8 mouse cellular contexts compared by ENCODE assay signal in genomic region chr4:135573251-135573808, GRCm38 (mm10). TPM values are rescaled to one million over a fixed set of nuclear protein-coding genes. Genes with fewer than 3 reads are reported as not detected.
DNase-seq lines count a peak whose midpoint lies in the region; ATAC-seq and TF ChIP-seq lines count a peak whose summit lies in the region.

Gene Grhl3, minus strand, starts transcription at chr4:135573630.

- WGBS in embryonic facial prominence, embryonic 15.5 days = under 1% methylated on average over 31 of the region's 31 CpGs
- WGBS in midbrain, postnatal 0 days = under 1% methylated on average over 31 of the region's 31 CpGs

- peak; percentile 51 for DNase-seq in right cerebral cortex, adult 18-20 months
- no peak for DNase-seq in right cerebral cortex, postnatal 14 days
- DNase-seq in induced T-regulatory cell, adult 2 months (ENCODE audit: low read depth) = peak; percentile 46
- peak; percentile 33 for DNase-seq in liver
- DNase-seq in midbrain, postnatal 0 days (ENCODE audit: low spot score) = peak; percentile 50
- DNase-seq in thymus, postnatal 14 days = peak; percentile 85
- DNase-seq in gastrocnemius, postnatal 25 days = no peak

- H3K4me1 ChIP-seq in embryonic facial prominence, embryonic 15.5 days = peaks cover 55% of the 10 kb centered on the region
- peaks cover 3% of the 10 kb centered on the region; the same call in 1 of the 2 replicates for H3K4me1 ChIP-seq in midbrain, postnatal 0 days (ENCODE audit: insufficient read depth, low read length)

- H3K9ac ChIP-seq in embryonic facial prominence, embryonic 15.5 days = no peak within 1 kb of the TSS; the same call in 1 of the 2 replicates
- H3K9ac ChIP-seq in midbrain, postnatal 0 days (replicated peaks; ENCODE audit: low read length, poor library complexity, severe bottlenecking) = no peak within 1 kb of the TSS; the same call in none of the 2 replicates

- peak within 1 kb of the TSS; percentile 47 for H3K4me2 ChIP-seq in embryonic facial prominence, embryonic 15.5 days (replicated peaks)
- peak within 1 kb of the TSS; percentile 65 for H3K4me2 ChIP-seq in midbrain, postnatal 0 days (ENCODE audit: low read depth, low read length, poor library complexity, severe bottlenecking)

- no peak for ATAC-seq in embryonic facial prominence, embryonic 15.5 days (ENCODE audit: insufficient number of reproducible peaks, low FRiP score, low TSS enrichment, low read depth)
- no peak for ATAC-seq in midbrain, postnatal 0 days (ENCODE audit: low FRiP score)

- peak; percentile 55 for TF ChIP-seq CTCF in midbrain, postnatal 0 days (IDR thresholded peaks at IDR 0.05)

- peaks cover 52% of the 10 kb centered on the region for H3K27me3 ChIP-seq in embryonic facial prominence, embryonic 15.5 days
- H3K27me3 ChIP-seq in midbrain, postnatal 0 days (ENCODE audit: insufficient read depth, low read length) = peaks cover 10% of the 10 kb centered on the region; the same call in 1 of the 2 replicates

- peak within 1 kb of the TSS; percentile 35 for H3K4me3 ChIP-seq in embryonic facial prominence, embryonic 15.5 days (replicated peaks)
- H3K4me3 ChIP-seq in midbrain, postnatal 0 days (ENCODE audit: low read depth, low read length) = peak within 1 kb of the TSS; percentile 33

- peak within 1 kb of the TSS; percentile 75 for H3K27ac ChIP-seq in embryonic facial prominence, embryonic 15.5 days (replicated peaks)
- H3K27ac ChIP-seq in midbrain, postnatal 0 days (ENCODE audit: low read depth, low read length) = no peak within 1 kb of the TSS

- H3K36me3 ChIP-seq in embryonic facial prominence, embryonic 15.5 days = no peaks in the 10 kb centered on the region
- no peaks in the 10 kb centered on the region for H3K36me3 ChIP-seq in midbrain, postnatal 0 days (ENCODE audit: insufficient read depth, low read length)

- H3K9me3 ChIP-seq in embryonic facial prominence, embryonic 15.5 days (replicated peaks) = no peaks in the 10 kb centered on the region
- no peaks in the 10 kb centered on the region for H3K9me3 ChIP-seq in midbrain, postnatal 0 days (ENCODE audit: low read length)

RNA-seq across cellular contexts. Expression of gene Grhl3, which starts in this region (rescaled TPM):
- polyA plus RNA-seq in embryonic facial prominence, embryonic 15.5 days (2015; fragmentation: Nextera tagmentation; extraction: Ambion mirVana) = 26.8 and 35.5 TPM in 2 replicates
- total RNA-seq in midbrain, postnatal 0 days (2014; rRNA removed) = 1.6 and 2.7 TPM in 2 replicates
- 1.5 and 1.7 TPM in 2 replicates for polyA plus RNA-seq in midbrain, postnatal 0 days (2015; fragmentation: Nextera tagmentation; extraction: Ambion mirVana)
- under 1 TPM in 1 of 2 experiments, not detected in 1; 0.10 TPM for total RNA-seq in gastrocnemius, postnatal 25 days (2021)

Comparison
In these comparisons a context has a peak if more than half of its experiments do, and no peak if none do; other contexts are left out.
1. RNA of gene Grhl3 (polyA plus RNA-seq): 26.8 to 35.5 TPM in embryonic facial prominence, embryonic 15.5 days; 1.5 to 1.7 TPM in midbrain, postnatal 0 days; every median in the first group is over 10 times any median in the second.
2. DNase-seq: peak in right cerebral cortex, adult 18-20 months (single experiment), induced T-regulatory cell, adult 2 months (single experiment), liver (single experiment), midbrain, postnatal 0 days (single experiment) and thymus, postnatal 14 days (single experiment); none in right cerebral cortex, postnatal 14 days (single experiment) and gastrocnemius, postnatal 25 days (single experiment).